Mouse (Mus musculus) stomach, embryonic 15.5 days (tissue): ENCODE results near the gene Usp5. TPM values are rescaled to one million over a fixed set of nuclear protein-coding genes. Genes with fewer than 3 reads are reported as not detected.

Source experiments
- ATAC-seq: fragments of 200-750 bp; cut with Nextera tagmentation; 2 replicates; pipeline ENCODE4 v1.8.0; 2017; ENCODE audit warnings: low read depth, moderate number of reproducible peaks, moderate TSS enrichment; ENCODE audit not compliant: insufficient read depth, low FRiP score
- H3K27ac ChIP-seq: fragments of 300-500 bp; sonication (generic); 2 replicates; pipeline ENCODE4 v1.5.1; 2015; ENCODE audit warnings: mild to moderate bottlenecking, inconsistent platforms
- H3K27me3 ChIP-seq: fragments of 300-500 bp; sonication (generic); replicated peaks from 2 replicates; pipeline ENCODE4 v1.6.1; 2015; ENCODE audit warnings: inconsistent platforms
- H3K36me3 ChIP-seq: fragments of 300-500 bp; sonication (generic); 2 replicates; pipeline ENCODE4 v1.6.1; 2015; ENCODE audit warnings: inconsistent platforms
- H3K4me1 ChIP-seq: fragments of 300-500 bp; sonication (generic); 2 replicates; pipeline ENCODE4 v1.6.1; 2015; ENCODE audit warnings: inconsistent platforms
- H3K4me2 ChIP-seq: fragments of 300-500 bp; sonication (generic); 2 replicates; pipeline ENCODE4 v1.6.1; 2015; ENCODE audit warnings: mild to moderate bottlenecking, inconsistent platforms
- H3K4me3 ChIP-seq: fragments of 300-500 bp; sonication (generic); replicated peaks from 2 replicates; pipeline ENCODE4 v1.5.1; 2015; ENCODE audit warnings: inconsistent platforms
- H3K9ac ChIP-seq: fragments of 300-500 bp; sonication (generic); 2 replicates; pipeline ENCODE4 v1.6.1; 2015; ENCODE audit warnings: inconsistent platforms
- H3K9me3 ChIP-seq: fragments of 300-500 bp; sonication (generic); 2 replicates; pipeline ENCODE4 v1.6.1; 2016; ENCODE audit warnings: inconsistent platforms
- WGBS: fragments of 180-500 bp; shearing (Covaris S2); methylation state at CpG from one replicate; pipeline ENCODE4 v1.1.7; 2015; 5-methylcytosine and 5-hydroxymethylcytosine counted together
- polyA plus RNA-seq: library from polyadenylated mRNA; unstranded; fragments of >200 nt; fragmentation: Nextera tagmentation; extraction: Ambion mirVana; gene quantifications from 2 replicates; pipeline ENCODE4 v1.2.1, GENCODE M21; 2015

Usp5 gene
- polyA plus RNA-seq, 1 experiment from 2014 or later: 116 TPM

GRCm38 (mm10) chr6:124858561-124859318, 29.5 kb upstream of the Usp5 start:
- H3K27ac ChIP-seq: no peak overlapping the region
- no peaks in the 10 kb centered on the region for H3K36me3 ChIP-seq
- ATAC-seq: no peak
- H3K27me3 ChIP-seq: peaks cover 20% of the 10 kb centered on the region
- H3K4me3 ChIP-seq: no peak overlapping the region
- no peak overlapping the region for H3K9ac ChIP-seq
- H3K9me3 ChIP-seq: no peaks in the 10 kb centered on the region
- H3K4me2 ChIP-seq: peak overlapping the region; percentile 92; the same call in 1 of the 2 replicates
- 65% methylated on average over 28 of the region's 28 CpGs for WGBS
- H3K4me1 ChIP-seq: peaks cover 31% of the 10 kb centered on the region

GRCm38 (mm10) chr6:124857840-124858530, 28.7 kb upstream of the Usp5 start:
- Histone ChIP-seq H3K9me3 (no peaks in the 10 kb centered on the region), H3K27ac (peak overlapping the region; percentile 95), H3K4me3 (peak overlapping the region; percentile 82), H3K4me2 (peak overlapping the region; percentile 92), H3K4me1 (peaks cover 26% of the 10 kb centered on the region), H3K9ac (no peak overlapping the region), H3K36me3 (no peaks in the 10 kb centered on the region), H3K27me3 (peaks cover 17% of the 10 kb centered on the region)
- ATAC-seq: no peak
- WGBS: 30% methylated on average over 26 of the region's 26 CpGs

- Histone ChIP-seq H3K4me2 (peak within 1 kb of the TSS; percentile 92), H3K27me3 (peaks cover 13% of the 10 kb centered on the region), H3K27ac (peak within 1 kb of the TSS; percentile 95), H3K36me3 (0 out of 2 replicates have a peak, but pooled peaks cover 3% of the 10 kb centered on the region), H3K9me3 (no peaks in the 10 kb centered on the region), H3K4me1 (peaks cover 22% of the 10 kb centered on the region), H3K9ac (peak within 1 kb of the TSS; percentile 80), H3K4me3 (peak within 1 kb of the TSS; percentile 82)
- under 1% methylated on average over 82 of the region's 86 CpGs for WGBS
- peak; percentile 85 for ATAC-seq
Measured at GRCm38 (mm10) chr6:124856916-124857839, 27.9 kb upstream of the Usp5 start, which contains the start of gene P3h3. Gene P3h3 (minus strand): TSS chr6:124857752.

- Histone ChIP-seq H3K4me3 (peak overlapping the region; percentile 82), H3K27ac (peak overlapping the region; percentile 95; the same call in 1 of the 2 replicates), H3K4me1 (peaks cover 22% of the 10 kb centered on the region), H3K4me2 (peak overlapping the region; percentile 92), H3K9me3 (no peaks in the 10 kb centered on the region), H3K27me3 (peaks cover 13% of the 10 kb centered on the region), H3K9ac (no peak overlapping the region), H3K36me3 (peaks cover 6% of the 10 kb centered on the region; the same call in 1 of the 2 replicates)
- peak; percentile 38; the same call in 1 of the 2 replicates for ATAC-seq
- WGBS: 10% methylated on average over 14 of the region's 14 CpGs
Measured at GRCm38 (mm10) chr6:124856321-124856720, 27.0 kb upstream of the Usp5 start.

- WGBS: 71% methylated on average over 12 of the region's 12 CpGs
- Histone ChIP-seq H3K4me1 (peaks cover 22% of the 10 kb centered on the region), H3K4me2 (no peak overlapping the region), H3K9me3 (no peaks in the 10 kb centered on the region), H3K27ac (no peak overlapping the region), H3K9ac (no peak overlapping the region), H3K27me3 (peaks cover 12% of the 10 kb centered on the region), H3K4me3 (no peak overlapping the region), H3K36me3 (peaks cover 6% of the 10 kb centered on the region; the same call in 1 of the 2 replicates)
- no peak for ATAC-seq
Measured at GRCm38 (mm10) chr6:124854647-124855046, 25.4 kb upstream of the Usp5 start.

GRCm38 (mm10) chr6:124850535-124850934, 21.3 kb upstream of the Usp5 start:
- ATAC-seq: no peak
- Histone ChIP-seq H3K27me3 (no peaks in the 10 kb centered on the region), H3K9ac (no peak overlapping the region), H3K4me2 (no peak overlapping the region), H3K9me3 (no peaks in the 10 kb centered on the region), H3K4me1 (peaks cover 8% of the 10 kb centered on the region; the same call in 1 of the 2 replicates), H3K36me3 (peaks cover 6% of the 10 kb centered on the region; the same call in 1 of the 2 replicates), H3K4me3 (no peak overlapping the region), H3K27ac (no peak overlapping the region)
- whole genome bisulfite sequencing: 60% methylated on average over 8 of the region's 8 CpGs

- Histone ChIP-seq H3K4me1 (0 out of 2 replicates have a peak, but pooled peaks cover 2% of the 10 kb centered on the region), H3K4me3 (no peak overlapping the region), H3K4me2 (no peak overlapping the region), H3K9me3 (no peaks in the 10 kb centered on the region), H3K27me3 (no peaks in the 10 kb centered on the region), H3K36me3 (peaks cover 5% of the 10 kb centered on the region; the same call in 1 of the 2 replicates), H3K27ac (no peak overlapping the region), H3K9ac (no peak overlapping the region)
- ATAC-seq: peak; percentile 48; the same call in 1 of the 2 replicates
- WGBS: 8% methylated on average over 9 of the region's 9 CpGs
Measured at GRCm38 (mm10) chr6:124847305-124847704, 18.0 kb upstream of the Usp5 start.

GRCm38 (mm10) chr6:124840241-124841167, 11.2 kb upstream of the Usp5 start, which contains the start of gene Gnb3:
Gene Gnb3 (minus strand): TSS chr6:124840275.
- Histone ChIP-seq H3K4me1 (peaks cover 18% of the 10 kb centered on the region), H3K27ac (no peak within 1 kb of the TSS; the same call in 1 of the 2 replicates), H3K4me3 (no peak within 1 kb of the TSS), H3K27me3 (no peaks in the 10 kb centered on the region), H3K9me3 (no peaks in the 10 kb centered on the region), H3K9ac (no peak within 1 kb of the TSS), H3K4me2 (0 out of 2 replicates have a peak within 1 kb of the TSS, but pooled peaks have one; percentile 3), H3K36me3 (peaks cover 7% of the 10 kb centered on the region; the same call in 1 of the 2 replicates)
- ATAC-seq: no peak
- 24% methylated on average over 15 of the region's 15 CpGs for WGBS

- Histone ChIP-seq H3K4me3 (no peak overlapping the region), H3K9me3 (no peaks in the 10 kb centered on the region), H3K27me3 (no peaks in the 10 kb centered on the region), H3K4me2 (0 out of 2 replicates have a peak overlapping the region, but pooled peaks have one; percentile 3), H3K36me3 (peaks cover 7% of the 10 kb centered on the region; the same call in 1 of the 2 replicates), H3K27ac (no peak overlapping the region), H3K9ac (no peak overlapping the region), H3K4me1 (peaks cover 18% of the 10 kb centered on the region)
- ATAC-seq: peak; percentile 11; the same call in 1 of the 2 replicates
- 16% methylated on average over 8 of the region's 8 CpGs for WGBS
Measured at GRCm38 (mm10) chr6:124839805-124840204, 10.5 kb upstream of the Usp5 start.

GRCm38 (mm10) chr6:124836411-124836810, 7.1 kb upstream of the Usp5 start:
- Histone ChIP-seq H3K27me3 (no peaks in the 10 kb centered on the region), H3K4me3 (no peak overlapping the region), H3K9ac (no peak overlapping the region), H3K4me1 (peaks cover 18% of the 10 kb centered on the region), H3K4me2 (no peak overlapping the region), H3K9me3 (no peaks in the 10 kb centered on the region), H3K27ac (no peak overlapping the region), H3K36me3 (peaks cover 18% of the 10 kb centered on the region; the same call in 1 of the 2 replicates)
- WGBS: 74% methylated on average over 7 of the region's 7 CpGs
- no peak for ATAC-seq
